Mouse (Mus musculus): ENCODE data around the gene Slco2a1. TPM values are rescaled to one million over a fixed set of nuclear protein-coding genes. Genes with fewer than 3 reads are reported as not detected.

Gene Slco2a1
- polyA plus RNA-seq, 1 experiment: not detected

DNA sequence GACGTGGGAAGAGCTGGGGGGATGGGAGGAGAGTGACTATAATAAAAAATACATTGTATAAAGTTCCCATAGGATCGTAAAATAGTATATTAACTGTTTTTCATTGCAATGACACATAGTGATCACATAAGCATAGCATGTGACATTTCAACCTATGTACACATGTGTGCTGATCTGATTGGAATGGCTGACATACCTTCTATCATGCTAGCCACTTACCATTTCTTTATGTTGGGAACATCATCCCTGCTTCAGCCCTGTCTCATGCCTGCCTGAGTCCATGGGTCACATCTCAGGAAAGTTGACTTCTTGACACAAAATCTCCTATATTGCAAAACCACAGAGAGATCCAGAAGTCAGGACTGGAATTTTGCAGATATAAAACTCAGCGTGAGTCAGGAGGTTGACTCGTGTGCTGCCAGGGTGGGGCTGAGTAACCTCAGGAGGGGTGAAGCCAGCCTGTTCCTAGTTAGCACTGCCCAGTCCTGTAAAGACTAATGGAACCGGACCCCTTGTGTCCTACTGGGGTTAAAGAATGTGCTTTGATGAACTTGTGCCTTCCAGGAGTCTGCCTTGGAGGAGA is 73.0 kb downstream of the Slco2a1 start:
- Histone ChIP-seq H3K4me3 (ENCODE audit: insufficient read depth, low read depth, low read length) (no peak overlapping the region), H3K4me1 (ENCODE audit: control insufficient read depth, insufficient read depth, low read length) (peaks cover 8% of the 10 kb centered on the region; the same call in 1 of the 2 replicates), H3K27ac (ENCODE audit: insufficient read depth, low read depth, low read length) (no peak overlapping the region)
- WGBS: 81% methylated on average over 5 of the region's 5 CpGs
- TF ChIP-seq CTCF (IDR thresholded peaks at IDR 0.05; ENCODE audit: insufficient read depth, low read depth, low read length) (no peak), POLR2A (IDR thresholded peaks at IDR 0.05; ENCODE audit: insufficient read depth, low read depth, low read length) (no peak)

- WGBS: 93% methylated on average over 6 of the region's 6 CpGs
- TF ChIP-seq CTCF (IDR thresholded peaks at IDR 0.05; ENCODE audit: insufficient read depth, low read depth, low read length): no peak
- TF ChIP-seq POLR2A (IDR thresholded peaks at IDR 0.05; ENCODE audit: insufficient read depth, low read depth, low read length): no peak
- Histone ChIP-seq H3K4me3 (ENCODE audit: insufficient read depth, low read depth, low read length) (no peak overlapping the region), H3K27ac (ENCODE audit: insufficient read depth, low read depth, low read length) (no peak overlapping the region), H3K4me1 (ENCODE audit: control insufficient read depth, insufficient read depth, low read length) (no peaks in the 10 kb centered on the region)
These were observed 75.1 kb downstream of the Slco2a1 start for GRCm38 (mm10) chr9:103063591-103063990.

DNA sequence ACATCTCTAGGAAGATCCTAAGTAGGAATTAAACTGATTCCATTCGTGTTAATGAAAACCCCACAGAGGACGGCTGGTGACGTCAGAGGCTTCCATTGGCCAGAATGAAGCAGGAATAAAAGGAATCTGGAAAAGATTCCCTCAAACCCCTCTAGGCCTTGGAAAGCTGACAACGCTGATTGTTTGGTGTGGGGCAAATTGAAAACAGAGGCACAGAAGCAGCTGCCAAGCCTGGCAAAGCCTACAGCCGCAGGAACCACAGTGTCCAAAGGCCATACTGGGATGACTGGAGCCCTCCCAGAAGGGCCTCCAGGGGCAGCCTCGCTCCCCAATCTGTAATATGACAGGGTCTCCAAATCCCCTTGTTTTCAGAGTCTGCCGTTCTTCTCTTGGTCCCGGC is 78.3 kb downstream of the Slco2a1 start:
- 41% methylated on average over 8 of the region's 8 CpGs for WGBS
- no peak overlapping the region for H3K27ac ChIP-seq (ENCODE audit: insufficient read depth, low read depth, low read length)
- H3K4me3 ChIP-seq (ENCODE audit: insufficient read depth, low read depth, low read length): no peak overlapping the region
- no peak for TF ChIP-seq POLR2A (IDR thresholded peaks at IDR 0.05; ENCODE audit: insufficient read depth, low read depth, low read length)
- H3K4me1 ChIP-seq (ENCODE audit: control insufficient read depth, insufficient read depth, low read length): no peaks in the 10 kb centered on the region

DNA sequence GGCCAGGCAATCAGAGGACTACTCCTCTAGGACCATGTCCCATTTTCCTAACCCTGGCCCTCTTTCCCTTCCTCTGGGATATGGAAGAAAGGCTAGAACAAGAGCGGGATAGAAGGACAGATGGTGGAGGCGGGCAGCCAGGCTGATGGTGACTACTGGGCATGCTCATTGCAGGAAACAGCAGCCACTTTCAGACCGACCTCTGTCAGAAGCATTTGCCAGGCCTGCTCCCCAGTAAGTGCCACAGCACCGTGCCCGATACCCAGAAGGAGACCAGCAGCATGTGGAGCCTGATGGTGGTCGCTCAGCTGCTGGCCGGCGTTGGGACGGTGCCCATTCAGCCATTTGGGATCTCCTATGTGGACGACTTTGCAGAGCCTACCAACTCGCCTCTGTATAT is 79.1 kb downstream of the Slco2a1 start:
- H3K27ac ChIP-seq (ENCODE audit: insufficient read depth, low read depth, low read length): no peak overlapping the region
- no peak for TF ChIP-seq POLR2A (IDR thresholded peaks at IDR 0.05; ENCODE audit: insufficient read depth, low read depth, low read length)
- no peak for TF ChIP-seq CTCF (IDR thresholded peaks at IDR 0.05; ENCODE audit: insufficient read depth, low read depth, low read length)
- WGBS: 83% methylated on average over 11 of the region's 11 CpGs
- H3K4me1 ChIP-seq (ENCODE audit: control insufficient read depth, insufficient read depth, low read length): peaks cover 2% of the 10 kb centered on the region; the same call in 1 of the 2 replicates
- H3K4me3 ChIP-seq (ENCODE audit: insufficient read depth, low read depth, low read length): no peak overlapping the region

- H3K4me3 ChIP-seq (ENCODE audit: insufficient read depth, low read depth, low read length): no peak overlapping the region
- TF ChIP-seq POLR2A (IDR thresholded peaks at IDR 0.05; ENCODE audit: insufficient read depth, low read depth, low read length) (no peak), CTCF (IDR thresholded peaks at IDR 0.05; ENCODE audit: insufficient read depth, low read depth, low read length) (no peak)
- peaks cover 6% of the 10 kb centered on the region; the same call in 1 of the 2 replicates for H3K4me1 ChIP-seq (ENCODE audit: control insufficient read depth, insufficient read depth, low read length)
- WGBS: 92% methylated on average over 8 of the region's 8 CpGs
- no peak overlapping the region for H3K27ac ChIP-seq (ENCODE audit: insufficient read depth, low read depth, low read length)
These were observed 80.3 kb downstream of the Slco2a1 start for GRCm38 (mm10) chr9:103068769-103069168.

DNA sequence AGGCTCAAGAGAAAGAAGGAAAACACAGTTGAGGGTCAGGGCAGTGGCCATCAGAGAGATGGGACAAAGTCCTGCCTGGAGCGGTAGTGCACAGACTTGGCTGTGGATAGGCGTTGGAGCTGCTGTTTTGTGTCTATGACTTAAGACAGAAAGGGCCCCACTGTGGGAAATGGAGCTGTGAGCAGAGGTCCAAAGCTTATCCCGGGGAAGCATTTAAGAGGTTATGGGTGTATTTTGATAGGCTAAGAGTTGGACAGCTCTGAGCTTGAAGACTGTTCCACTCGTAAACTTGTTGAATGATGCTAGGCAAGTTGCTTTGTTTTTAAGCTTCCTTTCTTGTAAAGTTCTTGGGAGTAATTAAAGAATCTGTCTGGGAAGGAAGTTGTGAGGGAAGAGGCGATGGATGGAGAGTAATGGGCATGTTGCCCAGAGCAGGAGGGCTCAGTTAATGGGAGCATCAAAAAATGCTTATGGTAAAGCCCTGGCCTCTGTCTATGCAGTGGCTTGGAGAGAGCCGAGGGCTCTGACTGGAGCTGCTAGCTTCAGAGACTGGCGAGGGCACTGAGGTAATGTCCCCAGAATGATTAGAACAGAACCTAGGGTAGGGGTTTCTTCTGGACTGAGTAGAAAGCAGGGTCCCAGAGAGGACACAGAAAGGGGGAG is 83.2 kb downstream of the Slco2a1 start:
- TF ChIP-seq POLR2A (IDR thresholded peaks at IDR 0.05; ENCODE audit: insufficient read depth, low read depth, low read length) (no peak), CTCF (IDR thresholded peaks at IDR 0.05; ENCODE audit: insufficient read depth, low read depth, low read length) (no peak)
- 72% methylated on average over 7 of the region's 7 CpGs for WGBS
- Histone ChIP-seq H3K4me1 (ENCODE audit: control insufficient read depth, insufficient read depth, low read length) (peaks cover 8% of the 10 kb centered on the region), H3K4me3 (ENCODE audit: insufficient read depth, low read depth, low read length) (no peak overlapping the region), H3K27ac (ENCODE audit: insufficient read depth, low read depth, low read length) (no peak overlapping the region)

GRCm38 (mm10) chr9:103072204-103072599 is 83.7 kb downstream of the Slco2a1 start:
- Histone ChIP-seq H3K27ac (ENCODE audit: insufficient read depth, low read depth, low read length) (no peak overlapping the region), H3K4me3 (ENCODE audit: insufficient read depth, low read depth, low read length) (no peak overlapping the region), H3K4me1 (ENCODE audit: control insufficient read depth, insufficient read depth, low read length) (peaks cover 12% of the 10 kb centered on the region)
- WGBS: 91% methylated on average over 6 of the region's 6 CpGs
- TF ChIP-seq POLR2A (IDR thresholded peaks at IDR 0.05; ENCODE audit: insufficient read depth, low read depth, low read length): no peak
- no peak for TF ChIP-seq CTCF (IDR thresholded peaks at IDR 0.05; ENCODE audit: insufficient read depth, low read depth, low read length)

- peaks cover 12% of the 10 kb centered on the region for H3K4me1 ChIP-seq (ENCODE audit: control insufficient read depth, insufficient read depth, low read length)
- WGBS: 80% methylated on average over 11 of the region's 11 CpGs
- H3K4me3 ChIP-seq (ENCODE audit: insufficient read depth, low read depth, low read length): no peak overlapping the region
- TF ChIP-seq POLR2A (IDR thresholded peaks at IDR 0.05; ENCODE audit: insufficient read depth, low read depth, low read length) (no peak), CTCF (IDR thresholded peaks at IDR 0.05; ENCODE audit: insufficient read depth, low read depth, low read length) (no peak)
- H3K27ac ChIP-seq (ENCODE audit: insufficient read depth, low read depth, low read length): no peak overlapping the region
These were observed 84.5 kb downstream of the Slco2a1 start for GRCm38 (mm10) chr9:103072926-103073515.

- H3K27ac ChIP-seq (ENCODE audit: insufficient read depth, low read depth, low read length): no peak overlapping the region
- peaks cover 12% of the 10 kb centered on the region for H3K4me1 ChIP-seq (ENCODE audit: control insufficient read depth, insufficient read depth, low read length)
- no peak overlapping the region for H3K4me3 ChIP-seq (ENCODE audit: insufficient read depth, low read depth, low read length)
- TF ChIP-seq CTCF (IDR thresholded peaks at IDR 0.05; ENCODE audit: insufficient read depth, low read depth, low read length): no peak
- TF ChIP-seq POLR2A (IDR thresholded peaks at IDR 0.05; ENCODE audit: insufficient read depth, low read depth, low read length): no peak
- 51% methylated on average over 21 of the region's 21 CpGs for WGBS
These were observed 88.5 kb downstream of the Slco2a1 start for GRCm38 (mm10) chr9:103076836-103077531.
